Mouse (Mus musculus) layer of hippocampus, adult 11-12 months (tissue): ENCODE results near the gene Impdh1.
A peak's percentile ranks its signal among the peaks of the same experiment; 100 is the strongest.
"Not testable (repeated sequence)": the region's sequence is repeated elsewhere in the genome, so short reads cannot be mapped to it uniquely, and the experiment has no call there.

Experiments
- DNase-seq: peaks from one replicate; pipeline ENCODE4 v3.0.0; 2022; ENCODE audit warnings: low spot score

Impdh1 gene

GRCm38 (mm10) chr6:29178888-29179658, 37.1 kb downstream of the Impdh1 start, which contains the start of gene Prrt4:
Gene Prrt4 (minus strand): TSS chr6:29179584.
- peak; percentile 69 for DNase-seq

GRCm38 (mm10) chr6:29177901-29178879, 38.0 kb downstream of the Impdh1 start:
- no peak for DNase-seq

- DNase-seq, result no peak
Measured at GRCm38 (mm10) chr6:29175113-29175512, 41.1 kb downstream of the Impdh1 start.

GRCm38 (mm10) chr6:29174368-29174767, 41.8 kb downstream of the Impdh1 start:
- DNase-seq, result no peak

- peak; percentile 78 for DNase-seq
Measured at GRCm38 (mm10) chr6:29170952-29171388, 45.2 kb downstream of the Impdh1 start.

GRCm38 (mm10) chr6:29170063-29170921, 45.9 kb downstream of the Impdh1 start:
- no peak for DNase-seq

- DNase-seq, result no peak
Measured at GRCm38 (mm10) chr6:29169675-29170062, 46.5 kb downstream of the Impdh1 start.

- no peak for DNase-seq
Measured at GRCm38 (mm10) chr6:29168871-29169270, 47.3 kb downstream of the Impdh1 start.

GRCm38 (mm10) chr6:29166196-29166595, 50.0 kb downstream of the Impdh1 start:
- DNase-seq, result peak; percentile 67

GRCm38 (mm10) chr6:29164314-29165244, 51.6 kb downstream of the Impdh1 start, which contains the start of gene Rbm28:
Gene Rbm28 (minus strand): TSS chr6:29165006.
- peak; percentile 92 for DNase-seq

- not testable (repeated sequence) for DNase-seq
Measured at GRCm38 (mm10) chr6:29161291-29161690, 54.9 kb downstream of the Impdh1 start.

- DNase-seq, result no peak
Measured at GRCm38 (mm10) chr6:29160786-29161185, 55.4 kb downstream of the Impdh1 start.

GRCm38 (mm10) chr6:29156326-29156725, 59.8 kb downstream of the Impdh1 start:
- no peak for DNase-seq
